Mouse (Mus musculus) heart, postnatal 0 days (tissue): Measurements from ENCODE around the gene Ly75.

Experiments used
- CTCF ChIP-seq: IDR thresholded peaks from 2 replicates; pipeline ENCODE4 v1.5.1; 2016; ENCODE audit warnings: antibody characterized with exemption, control low read depth, low read depth
- EP300 ChIP-seq: IDR thresholded peaks from 2 replicates; pipeline ENCODE4 v1.6.1; 2016; ENCODE audit warnings: antibody characterized with exemption, low read depth

DNA sequence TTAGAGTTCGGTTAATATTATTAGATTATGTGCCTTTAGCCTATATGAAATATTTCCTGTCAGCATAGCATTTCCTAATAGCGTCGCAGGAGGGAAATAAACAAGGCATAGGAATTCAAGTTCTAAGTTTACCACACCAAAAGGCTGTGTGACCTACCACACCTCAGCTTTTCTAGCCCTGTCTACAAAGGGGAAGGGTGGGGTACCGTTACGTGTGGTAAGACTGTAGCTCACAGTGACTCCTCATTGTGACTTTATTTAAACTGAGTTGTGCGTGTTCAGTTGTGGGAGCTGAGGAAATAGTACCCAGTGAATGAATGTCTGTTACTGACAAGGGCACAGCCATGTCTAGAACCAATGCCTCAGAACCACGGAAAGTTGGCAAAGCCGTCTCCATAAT is 8.0 kb downstream of the Ly75 start:
- TF ChIP-seq EP300 (no peak), CTCF (no peak)
